Mouse (Mus musculus): Measurements from ENCODE around the gene Tmem116.

Tmem116 gene

DNA sequence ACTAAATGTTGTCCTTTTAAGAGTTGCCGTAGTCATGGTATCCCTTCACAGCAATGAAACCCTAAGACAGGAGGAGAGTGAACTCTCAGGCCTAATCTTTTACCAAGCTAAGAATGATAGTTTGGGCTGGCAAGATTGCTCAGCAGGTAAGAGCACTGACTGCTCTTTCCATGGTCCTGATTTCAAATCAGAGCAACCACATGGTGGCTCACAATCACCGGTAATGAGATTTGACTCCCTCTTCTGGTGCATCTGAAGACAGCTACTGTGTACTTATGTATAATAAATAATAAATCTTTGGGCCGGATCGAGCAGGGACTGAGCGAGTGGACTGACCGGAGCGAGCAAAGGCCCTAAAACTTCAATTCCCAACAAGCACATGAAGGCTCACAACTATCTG lies 89.5 kb downstream of the Tmem116 start:
- peak; percentile 36 for DNase-seq (ENCODE audit: low read depth, low spot score)
- peaks cover 10% of the 10 kb centered on the region; the same call in 1 of the 2 replicates for H3K36me3 ChIP-seq (ENCODE audit: control insufficient read depth, insufficient read depth, low read length, poor library complexity, severe bottlenecking)
- H3K27me3 ChIP-seq (ENCODE audit: control insufficient read depth, insufficient read depth, low read length, poor library complexity, severe bottlenecking), result no peaks in the 10 kb centered on the region

DNA sequence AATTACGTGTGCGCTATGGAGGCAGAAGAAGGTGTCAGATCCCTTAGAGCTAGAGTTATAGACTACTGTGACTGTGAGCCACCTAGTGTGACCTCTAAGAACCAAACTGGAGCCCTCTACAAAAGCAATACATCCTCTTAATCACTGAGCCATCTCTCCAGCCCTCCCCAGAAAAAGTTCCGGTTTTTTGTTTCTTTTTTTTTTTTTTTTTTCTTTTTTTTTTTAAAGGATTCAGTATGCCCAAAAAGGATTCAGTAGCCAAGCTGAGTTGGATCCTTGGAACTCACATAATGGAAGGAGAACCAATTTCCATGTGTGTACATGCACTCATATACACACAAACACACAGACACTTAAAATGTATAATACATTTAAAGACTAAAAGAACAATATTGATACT lies 91.7 kb downstream of the Tmem116 start:
- no peak for DNase-seq (ENCODE audit: low read depth, low spot score)
- H3K36me3 ChIP-seq (ENCODE audit: control insufficient read depth, insufficient read depth, low read length, poor library complexity, severe bottlenecking), result 0 out of 2 replicates have a peak, but pooled peaks cover 2% of the 10 kb centered on the region

DNA sequence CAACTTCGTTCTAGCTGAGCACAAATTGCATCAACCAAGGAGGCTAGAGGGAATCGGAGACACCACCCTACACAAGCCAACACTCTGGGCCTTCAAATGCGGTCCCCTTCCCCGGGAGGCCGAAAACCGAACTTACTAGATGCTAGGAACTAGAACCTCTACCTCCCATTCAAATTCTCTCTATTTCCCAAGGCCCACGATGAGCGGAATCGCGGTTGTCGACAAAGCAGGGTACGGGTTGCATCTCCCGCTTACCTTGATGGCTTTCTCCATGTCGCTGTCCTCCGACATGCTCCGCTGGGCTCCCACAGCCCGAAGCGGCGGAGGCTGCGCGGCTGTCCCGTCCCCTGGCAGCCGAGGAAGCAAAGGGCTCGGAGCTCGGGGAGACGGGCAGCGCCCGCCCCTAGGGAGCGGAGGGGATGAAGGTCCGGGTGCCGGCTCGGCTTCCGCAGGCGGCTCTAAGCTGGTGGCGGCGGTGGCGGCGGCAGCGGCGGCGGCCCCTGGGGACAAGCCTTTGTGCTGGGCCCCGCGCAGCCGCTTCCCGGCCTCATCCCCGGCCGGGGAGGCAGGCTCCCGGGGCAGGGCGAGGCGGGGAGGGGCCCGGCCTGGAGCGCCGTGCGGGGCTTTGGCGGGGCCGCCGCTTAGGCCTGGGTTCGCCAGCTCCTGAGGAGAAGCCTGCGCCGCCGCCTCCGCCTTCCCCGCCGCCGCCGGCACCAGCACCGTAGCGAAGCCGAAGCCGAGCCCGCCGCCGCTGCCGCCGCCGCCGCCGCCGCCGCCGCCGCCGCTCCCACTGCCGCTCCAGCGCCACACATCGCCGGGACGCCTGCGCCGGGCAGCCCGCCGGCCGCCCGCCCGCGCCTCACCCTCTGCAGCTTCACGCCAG lies 93.5 kb downstream of the Tmem116 start, which contains the start of the genes Adam1a and Gm42878:
Gene Adam1a (minus strand): TSS at position 573 of the 883 bp plus-strand sequence.
Gene Gm42878 (minus strand): TSS at position 573 of the 883 bp plus-strand sequence.
- H3K36me3 ChIP-seq (ENCODE audit: control insufficient read depth, insufficient read depth, low read length, poor library complexity, severe bottlenecking), result no peaks in the 10 kb centered on the region
- peak; percentile 47 for DNase-seq (ENCODE audit: low read depth, low spot score)
- H3K27me3 ChIP-seq (ENCODE audit: control insufficient read depth, insufficient read depth, low read length, poor library complexity, severe bottlenecking), result no peaks in the 10 kb centered on the region

More for the DNA sequence above, 91.7 kb downstream of the Tmem116 start:
- H3K27me3 ChIP-seq (ENCODE audit: control insufficient read depth, insufficient read depth, low read length, poor library complexity, severe bottlenecking), result no peaks in the 10 kb centered on the region

DNA sequence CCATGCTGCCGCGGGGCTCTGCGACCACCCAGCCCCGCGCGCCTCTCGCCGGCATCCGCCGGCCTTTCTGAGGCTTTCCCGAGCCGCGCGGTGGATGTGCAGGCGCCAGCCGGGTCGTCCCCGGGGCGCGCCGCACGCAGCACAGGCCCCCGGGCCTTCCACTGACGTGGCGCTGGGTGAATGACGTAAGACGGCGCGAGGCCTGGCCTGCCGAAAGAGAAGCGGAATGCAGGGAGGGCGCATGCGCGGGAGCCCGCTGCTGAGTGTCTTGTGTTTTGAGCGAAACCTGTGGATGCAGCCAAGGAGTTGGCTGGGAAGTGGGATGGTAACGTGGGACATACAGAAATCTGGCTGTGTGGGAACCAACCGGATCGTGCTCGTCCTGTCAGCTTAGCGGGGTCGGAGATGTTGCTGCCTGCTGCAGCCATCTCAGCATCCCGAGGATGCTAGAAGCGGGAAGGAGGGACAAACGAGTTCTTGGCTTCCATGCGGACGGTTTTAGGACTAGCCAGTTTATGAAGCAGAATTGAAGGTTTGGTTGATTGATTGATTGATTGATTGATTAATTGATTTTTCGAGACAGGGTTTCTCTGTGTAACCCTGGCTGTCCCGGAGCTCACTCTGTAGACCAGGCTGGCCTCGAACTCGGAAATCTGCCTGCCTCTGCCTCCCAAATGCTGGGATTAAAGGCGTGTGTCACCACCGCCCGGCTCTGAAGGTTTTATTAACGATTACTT lies 94.3 kb downstream of the Tmem116 start, which contains the start of gene Mapkapk5:
Gene Mapkapk5 (minus strand): TSS at position 113 of the 737 bp plus-strand sequence.
- no peaks in the 10 kb centered on the region for H3K27me3 ChIP-seq (ENCODE audit: control insufficient read depth, insufficient read depth, low read length, poor library complexity, severe bottlenecking)
- H3K36me3 ChIP-seq (ENCODE audit: control insufficient read depth, insufficient read depth, low read length, poor library complexity, severe bottlenecking), result no peaks in the 10 kb centered on the region
- peak; percentile 97 for DNase-seq (ENCODE audit: low read depth, low spot score)

DNA sequence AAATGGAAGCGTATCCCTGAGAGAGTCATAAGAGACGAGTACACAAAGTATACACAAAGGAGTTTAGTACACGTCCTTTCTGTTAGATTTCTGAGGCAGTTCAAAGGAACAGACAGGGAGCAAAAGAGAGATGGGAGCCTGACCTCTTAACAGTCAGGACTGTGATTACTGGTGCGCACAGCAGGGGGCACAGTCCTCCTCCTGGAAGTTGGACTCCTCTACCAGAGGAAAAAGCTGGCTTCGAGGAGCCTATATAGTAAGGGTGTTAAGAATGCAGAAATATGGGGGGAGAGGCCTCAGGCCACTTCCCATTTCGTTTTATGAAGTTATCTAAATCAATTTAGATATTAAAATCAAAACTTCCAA lies 94.8 kb downstream of the Tmem116 start:
- H3K27me3 ChIP-seq (ENCODE audit: control insufficient read depth, insufficient read depth, low read length, poor library complexity, severe bottlenecking), result no peaks in the 10 kb centered on the region
- H3K36me3 ChIP-seq (ENCODE audit: control insufficient read depth, insufficient read depth, low read length, poor library complexity, severe bottlenecking), result no peaks in the 10 kb centered on the region
- DNase-seq (ENCODE audit: low read depth, low spot score), result peak; percentile 65

DNA sequence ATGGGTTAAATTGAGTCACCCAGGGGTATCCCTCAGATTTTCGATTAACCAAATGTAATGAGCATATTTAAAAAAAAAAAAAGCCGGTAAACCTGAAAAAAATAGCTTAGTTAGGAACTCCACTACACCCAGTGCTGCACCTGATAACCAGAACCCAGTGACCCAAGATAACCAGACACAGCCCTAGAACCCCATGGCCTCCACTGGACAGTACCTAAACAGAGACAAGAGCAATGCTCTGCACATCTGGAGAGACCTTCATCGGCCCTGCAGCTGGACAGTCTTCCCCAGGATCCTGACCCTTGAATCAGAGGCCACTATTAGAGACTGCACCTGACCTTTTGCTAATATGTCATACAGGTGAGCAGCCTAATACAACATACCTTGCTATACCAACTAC lies 95.4 kb downstream of the Tmem116 start:
- DNase-seq (ENCODE audit: low read depth, low spot score), result no peak
- Histone ChIP-seq H3K27me3 (ENCODE audit: control insufficient read depth, insufficient read depth, low read length, poor library complexity, severe bottlenecking) (no peaks in the 10 kb centered on the region), H3K36me3 (ENCODE audit: control insufficient read depth, insufficient read depth, low read length, poor library complexity, severe bottlenecking) (no peaks in the 10 kb centered on the region)

DNA sequence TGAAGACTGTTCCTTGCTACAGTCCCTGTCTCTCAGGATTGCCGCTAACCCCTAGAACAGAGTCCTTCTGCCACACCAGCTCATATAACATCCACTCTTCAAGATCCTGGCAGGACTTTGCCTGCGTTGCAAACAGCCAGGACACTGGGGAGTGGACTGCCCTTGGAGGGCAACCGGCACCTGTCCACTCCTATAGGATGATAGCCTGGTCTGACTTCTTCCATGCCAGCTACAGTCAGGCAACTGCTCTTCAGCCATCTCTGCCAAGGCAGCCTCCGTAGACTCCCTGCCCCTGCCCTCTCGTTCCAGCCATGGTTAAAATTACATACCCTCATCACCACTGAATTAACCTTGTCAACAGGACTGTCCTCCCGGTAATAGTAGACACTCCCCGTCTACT lies 97.5 kb downstream of the Tmem116 start:
- no peak for DNase-seq (ENCODE audit: low read depth, low spot score)
- Histone ChIP-seq H3K27me3 (ENCODE audit: control insufficient read depth, insufficient read depth, low read length, poor library complexity, severe bottlenecking) (no peaks in the 10 kb centered on the region), H3K36me3 (ENCODE audit: control insufficient read depth, insufficient read depth, low read length, poor library complexity, severe bottlenecking) (no peaks in the 10 kb centered on the region)

DNA sequence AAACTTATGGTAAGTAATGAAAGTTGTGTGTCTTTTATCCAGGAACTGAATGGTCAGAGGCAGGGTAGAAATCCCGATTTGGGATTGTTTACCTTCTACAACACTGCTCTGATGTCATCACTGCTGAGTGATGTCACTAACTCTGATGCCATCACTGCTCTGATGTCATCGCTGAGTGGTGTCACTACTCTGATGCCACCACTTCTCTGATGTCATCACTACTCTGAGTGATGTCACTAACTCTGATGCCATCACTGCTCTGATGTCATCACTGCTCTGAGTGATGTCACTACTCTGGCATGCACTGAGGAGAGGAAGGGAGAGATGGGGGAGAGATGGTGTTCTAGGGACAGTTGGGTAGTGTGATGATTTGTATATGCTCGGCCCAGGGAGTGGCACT lies 110.7 kb downstream of the Tmem116 start:
- Histone ChIP-seq H3K36me3 (ENCODE audit: control insufficient read depth, insufficient read depth, low read length, poor library complexity, severe bottlenecking) (no peaks in the 10 kb centered on the region), H3K27me3 (ENCODE audit: control insufficient read depth, insufficient read depth, low read length, poor library complexity, severe bottlenecking) (no peaks in the 10 kb centered on the region)
- DNase-seq (ENCODE audit: low read depth, low spot score), result no peak

DNA sequence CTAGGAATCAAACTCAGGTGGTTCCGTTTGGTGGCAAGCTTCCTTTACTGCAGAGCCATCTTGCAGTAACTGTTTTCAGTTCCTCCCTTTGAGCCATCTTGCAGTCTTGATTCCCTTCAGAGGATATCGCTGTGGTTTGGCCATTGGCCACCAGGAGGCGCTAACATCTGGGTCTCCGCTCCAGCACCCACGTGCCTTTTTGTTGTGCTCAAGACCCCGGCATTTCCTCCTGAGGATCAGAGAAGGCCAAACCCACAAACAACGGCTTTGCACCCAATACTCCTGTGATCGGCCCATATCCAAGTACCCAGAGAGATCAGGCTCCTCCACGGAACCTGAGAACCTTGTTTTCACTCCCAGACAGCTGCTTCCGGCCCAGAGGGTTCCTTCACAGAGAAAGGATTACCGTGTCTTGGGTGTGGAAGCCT lies 112.8 kb downstream of the Tmem116 start:
- peak; percentile 93 for DNase-seq (ENCODE audit: low read depth, low spot score)
- no peaks in the 10 kb centered on the region for H3K27me3 ChIP-seq (ENCODE audit: control insufficient read depth, insufficient read depth, low read length, poor library complexity, severe bottlenecking)

DNA sequence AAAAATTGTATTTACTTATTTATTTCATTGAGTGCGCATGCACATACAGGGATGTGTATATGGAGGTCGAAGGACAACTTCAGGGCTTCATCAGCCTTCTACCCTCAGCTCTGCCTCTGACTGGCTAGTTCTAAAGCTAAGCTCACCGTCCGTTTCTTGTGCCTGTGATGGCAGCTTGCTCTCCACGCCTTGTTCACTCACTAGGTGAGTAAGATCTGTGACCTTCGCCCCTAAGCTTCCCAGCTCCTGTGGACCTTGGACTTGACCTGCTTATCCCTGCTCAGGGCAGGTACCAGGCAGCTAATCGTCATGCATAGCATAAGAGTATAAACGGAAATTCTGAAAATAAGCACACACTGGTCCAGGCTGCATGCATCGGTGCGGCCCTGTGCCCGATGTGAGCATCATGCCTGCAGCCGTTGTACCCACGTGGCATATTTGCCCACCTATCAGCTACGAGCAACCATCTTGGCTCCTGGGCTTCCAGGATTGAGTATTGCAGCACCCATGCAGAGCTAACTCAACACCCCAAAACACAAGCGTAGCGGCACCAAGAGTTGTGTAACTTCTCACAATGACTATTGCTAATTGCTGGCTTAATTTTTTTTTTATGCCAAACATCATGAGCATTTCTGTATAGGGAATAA lies 114.5 kb downstream of the Tmem116 start:
- H3K27me3 ChIP-seq (ENCODE audit: control insufficient read depth, insufficient read depth, low read length, poor library complexity, severe bottlenecking), result no peaks in the 10 kb centered on the region
- H3K36me3 ChIP-seq (ENCODE audit: control insufficient read depth, insufficient read depth, low read length, poor library complexity, severe bottlenecking), result peaks cover 10% of the 10 kb centered on the region
- DNase-seq (ENCODE audit: low read depth, low spot score), result no peak

More for the DNA sequence above, 112.8 kb downstream of the Tmem116 start:
- peaks cover 3% of the 10 kb centered on the region; the same call in 1 of the 2 replicates for H3K36me3 ChIP-seq (ENCODE audit: control insufficient read depth, insufficient read depth, low read length, poor library complexity, severe bottlenecking)

DNA sequence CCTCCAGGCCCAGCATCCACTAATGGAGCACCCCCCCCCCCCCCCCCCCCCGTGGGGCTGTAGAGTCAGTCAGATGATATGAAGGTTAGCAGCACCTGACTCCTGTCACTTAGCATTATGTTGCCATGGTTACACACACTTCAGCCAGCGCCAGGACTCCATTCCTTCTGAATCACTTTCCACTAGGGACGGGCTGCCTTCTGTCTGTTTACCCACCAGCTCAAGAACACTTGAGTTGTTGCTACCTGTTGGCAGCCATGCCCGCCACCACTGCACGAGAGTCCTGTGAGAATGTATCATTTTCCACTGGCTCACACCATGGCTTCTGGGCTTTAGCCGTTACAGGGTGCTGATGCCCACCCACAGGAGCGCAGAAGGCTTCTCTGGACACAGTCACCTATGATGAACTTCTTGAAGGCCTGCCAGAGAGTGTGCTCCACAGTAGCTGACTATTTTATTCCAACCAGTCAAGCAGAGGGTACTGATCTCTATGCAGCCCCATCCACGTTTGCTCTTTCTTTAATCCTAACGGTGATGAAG lies 118.3 kb downstream of the Tmem116 start:
- no peak for DNase-seq (ENCODE audit: low read depth, low spot score)
- Histone ChIP-seq H3K36me3 (ENCODE audit: control insufficient read depth, insufficient read depth, low read length, poor library complexity, severe bottlenecking) (peaks cover 13% of the 10 kb centered on the region), H3K27me3 (ENCODE audit: control insufficient read depth, insufficient read depth, low read length, poor library complexity, severe bottlenecking) (no peaks in the 10 kb centered on the region)

DNA sequence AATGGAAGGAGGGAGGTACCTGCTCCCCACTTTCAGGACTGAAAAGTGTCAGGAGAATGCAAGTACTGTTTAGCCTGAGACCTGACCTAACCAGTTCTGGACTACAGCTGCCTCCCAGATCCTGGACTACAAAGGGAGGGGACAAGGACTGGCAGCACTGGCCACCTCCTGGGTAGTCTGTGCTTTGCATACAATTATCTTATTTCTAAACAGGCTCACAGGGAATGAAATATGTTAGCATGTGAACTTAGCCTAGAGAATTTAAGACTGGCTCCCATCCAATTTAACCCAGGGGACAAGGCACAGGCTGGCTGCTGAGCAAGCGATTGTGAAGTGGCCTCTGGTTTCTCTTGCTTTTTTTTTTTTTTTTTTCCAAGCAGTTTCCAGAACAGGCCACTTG lies 119.1 kb downstream of the Tmem116 start:
- H3K36me3 ChIP-seq (ENCODE audit: control insufficient read depth, insufficient read depth, low read length, poor library complexity, severe bottlenecking), result peaks cover 17% of the 10 kb centered on the region
- DNase-seq (ENCODE audit: low read depth, low spot score), result no peak
- H3K27me3 ChIP-seq (ENCODE audit: control insufficient read depth, insufficient read depth, low read length, poor library complexity, severe bottlenecking), result no peaks in the 10 kb centered on the region

Measured in splenic B cell, adult 2 months (primary cell).